Mouse (Mus musculus) midbrain, postnatal 0 days (tissue): ENCODE measurements around the gene Parp1. TPM values are rescaled to one million over a fixed set of nuclear protein-coding genes. Genes with fewer than 3 reads are reported as not detected.

Source experiments
- ATAC-seq: fragments of 200-750 bp; cut with Nextera tagmentation; 2 replicates; pipeline ENCODE4 v1.8.0; 2017; ENCODE audit warnings: moderate number of reproducible peaks, mild to moderate bottlenecking, moderate TSS enrichment, moderate library complexity; ENCODE audit not compliant: low FRiP score
- DNase-seq: peaks from one replicate; pipeline ENCODE4 v3.0.0-alpha.2; 2015; ENCODE audit warnings: low spot score
- H3K27ac ChIP-seq: fragments of 300-500 bp; sonication (generic); 2 replicates; pipeline ENCODE4 v1.5.1; 2014; ENCODE audit warnings: low read depth, mild to moderate bottlenecking, low read length, mixed read lengths
- H3K27me3 ChIP-seq: fragments of 300-500 bp; sonication (generic); 2 replicates; pipeline ENCODE4 v1.6.1; 2014; ENCODE audit warnings: low read length, control low read depth, mixed read lengths; ENCODE audit not compliant: insufficient read depth
- H3K36me3 ChIP-seq: fragments of 300-500 bp; sonication (generic); 2 replicates; pipeline ENCODE4 v1.6.1; 2014; ENCODE audit warnings: low read length, control low read depth, mixed read lengths; ENCODE audit not compliant: insufficient read depth
- H3K4me1 ChIP-seq: fragments of 300-500 bp; sonication (generic); 2 replicates; pipeline ENCODE4 v1.6.1; 2014; ENCODE audit warnings: mild to moderate bottlenecking, control low read depth, antibody characterized with exemption, low read length, mixed read lengths; ENCODE audit not compliant: insufficient read depth
- H3K4me2 ChIP-seq: fragments of 300-500 bp; sonication (generic); 2 replicates; pipeline ENCODE4 v1.6.1; 2014; ENCODE audit warnings: low read depth, mild to moderate bottlenecking, low read length, mixed read lengths; ENCODE audit not compliant: poor library complexity, severe bottlenecking
- H3K4me3 ChIP-seq: fragments of 300-500 bp; sonication (generic); 2 replicates; pipeline ENCODE4 v1.5.1; 2014; ENCODE audit warnings: low read depth, mild to moderate bottlenecking, low read length, moderate library complexity
- H3K9ac ChIP-seq: fragments of 300-500 bp; sonication (generic); replicated peaks from 2 replicates; pipeline ENCODE4 v1.6.1; 2014; ENCODE audit warnings: mild to moderate bottlenecking, low read length, moderate library complexity, mixed read lengths; ENCODE audit not compliant: poor library complexity, severe bottlenecking
- H3K9me3 ChIP-seq: fragments of 300-500 bp; sonication (generic); 2 replicates; pipeline ENCODE4 v1.6.1; 2016; ENCODE audit warnings: low read length, control low read depth
- CTCF ChIP-seq: IDR thresholded peaks from 2 replicates; pipeline ENCODE4 v1.5.1; 2016; ENCODE audit warnings: antibody characterized with exemption, mild to moderate bottlenecking
- WGBS: fragments of 180-500 bp; shearing (Covaris S2); extraction: QIAGEN DNeasy Blood & Tissue Kit; methylation state at CpG from one replicate; pipeline ENCODE4 v1.1.7; 2014; 5-methylcytosine and 5-hydroxymethylcytosine counted together
- polyA plus RNA-seq: library from polyadenylated mRNA; unstranded; fragments of >200 nt; fragmentation: Nextera tagmentation; extraction: Ambion mirVana; gene quantifications from 2 replicates; pipeline ENCODE4 v1.2.1, GENCODE M21; 2015
- total RNA-seq: library from RNA; depleted of rRNA; stranded (reverse); fragments of >200 nt; gene quantifications from 2 replicates; pipeline ENCODE4 v1.2.3, GENCODE M21; 2014; rRNA removed

Gene Parp1
- 65.9 and 66.3 TPM in 2 replicates for total RNA-seq
- polyA plus RNA-seq = 43.0 and 43.2 TPM in 2 replicates

DNA sequence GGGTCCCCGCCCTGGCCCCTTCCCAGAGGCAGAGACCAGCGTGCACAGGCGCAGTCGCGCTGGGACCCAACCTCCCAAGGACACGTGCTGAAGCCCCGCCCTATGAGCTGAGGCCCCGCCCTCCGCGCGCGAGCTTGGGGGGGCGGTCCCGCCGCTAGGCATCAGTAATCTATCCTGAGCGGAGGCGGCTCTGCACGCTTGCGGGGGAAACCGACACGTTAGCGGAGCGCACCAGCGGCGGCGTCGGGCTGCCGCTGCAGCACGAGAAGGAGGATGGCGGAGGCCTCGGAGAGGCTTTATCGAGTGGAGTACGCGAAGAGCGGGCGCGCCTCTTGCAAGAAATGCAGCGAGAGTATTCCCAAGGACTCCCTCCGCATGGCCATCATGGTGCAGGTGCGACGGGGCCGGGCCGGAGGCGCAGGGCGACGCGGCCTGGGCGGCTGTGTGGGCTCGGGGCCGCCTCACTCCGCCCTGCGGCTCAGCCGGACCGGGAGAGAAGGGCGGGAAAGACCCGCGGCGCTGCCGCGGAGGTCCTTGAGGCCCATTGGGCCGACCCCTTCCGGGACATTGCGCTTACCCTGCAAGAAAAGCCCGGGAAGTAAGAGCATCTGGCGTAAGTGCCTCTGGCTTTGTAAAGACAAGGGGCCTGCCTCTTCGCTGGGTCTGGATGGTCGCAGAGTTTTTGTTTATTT is at the start of gene Parp1:
Gene Parp1 (plus strand): TSS at position 164 of the 692 bp plus-strand sequence.
- peak within 1 kb of the TSS; percentile 90 for H3K4me2 ChIP-seq
- no peak for TF ChIP-seq CTCF
- no peaks in the 10 kb centered on the region for H3K9me3 ChIP-seq
- WGBS = under 1% methylated on average over 66 of the region's 67 CpGs
- H3K9ac ChIP-seq = peak within 1 kb of the TSS; percentile 91
- H3K4me3 ChIP-seq = peak within 1 kb of the TSS; percentile 95
- ATAC-seq (peak; percentile 96), DNase-seq (peak; percentile 96)
- peaks cover 8% of the 10 kb centered on the region; the same call in 1 of the 2 replicates for H3K36me3 ChIP-seq
- no peaks in the 10 kb centered on the region for H3K27me3 ChIP-seq
- H3K27ac ChIP-seq = peak within 1 kb of the TSS; percentile 90
- peaks cover 11% of the 10 kb centered on the region; the same call in 1 of the 2 replicates for H3K4me1 ChIP-seq

DNA sequence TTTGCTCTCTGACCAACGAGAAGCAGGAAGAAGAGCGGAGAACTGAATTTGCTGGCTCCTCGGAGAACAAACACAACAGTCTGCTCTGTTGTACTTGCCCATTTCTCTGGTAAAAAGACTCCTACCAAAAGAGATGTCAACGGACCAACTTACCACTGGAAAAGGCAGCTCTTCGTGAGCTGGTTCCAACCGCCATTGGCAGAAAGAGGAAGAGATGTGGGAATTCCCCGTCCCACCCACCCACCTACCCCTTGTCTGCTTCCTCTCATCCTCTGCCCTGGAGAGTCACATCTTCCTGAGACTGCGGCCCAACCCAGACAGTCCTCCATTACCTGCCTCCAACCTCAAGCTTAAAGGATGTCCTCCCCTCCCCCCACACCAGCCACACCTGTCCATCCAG is 49.2 kb upstream of the Parp1 start:
- Histone ChIP-seq H3K9me3 (no peaks in the 10 kb centered on the region), H3K4me2 (no peak overlapping the region), H3K27me3 (no peaks in the 10 kb centered on the region; the same call in 1 of the 2 replicates), H3K27ac (no peak overlapping the region), H3K4me1 (no peaks in the 10 kb centered on the region), H3K4me3 (no peak overlapping the region), H3K36me3 (no peaks in the 10 kb centered on the region), H3K9ac (no peak overlapping the region)
- ATAC-seq = no peak
- 93% methylated on average over 8 of the region's 8 CpGs for WGBS
- DNase-seq = no peak
- no peak for TF ChIP-seq CTCF

DNA sequence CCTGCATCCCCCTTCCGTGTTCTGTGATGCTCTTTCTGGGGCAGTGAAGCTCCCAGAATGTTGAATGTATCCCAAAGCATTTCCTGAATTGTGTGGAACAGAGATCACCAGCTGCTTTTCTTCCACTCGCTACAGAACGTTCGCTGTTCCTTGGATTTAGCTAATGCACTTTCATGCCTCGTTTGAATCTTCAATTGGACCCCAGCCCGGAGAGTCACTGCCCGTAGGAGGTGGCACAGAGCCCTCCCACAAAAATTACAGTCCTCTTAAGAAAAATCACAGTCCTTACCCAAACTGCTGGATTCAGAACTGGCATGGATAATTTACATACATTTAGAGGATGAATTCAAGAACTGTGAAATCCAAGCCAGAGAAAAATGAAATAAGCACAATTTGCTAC is 48.5 kb upstream of the Parp1 start:
- Histone ChIP-seq H3K9ac (no peak overlapping the region), H3K4me1 (no peaks in the 10 kb centered on the region), H3K4me3 (no peak overlapping the region), H3K9me3 (no peaks in the 10 kb centered on the region), H3K27ac (no peak overlapping the region), H3K27me3 (no peaks in the 10 kb centered on the region; the same call in 1 of the 2 replicates), H3K4me2 (no peak overlapping the region), H3K36me3 (no peaks in the 10 kb centered on the region)
- no peak for TF ChIP-seq CTCF
- DNase-seq (peak; percentile 54), ATAC-seq (no peak)
- 27% methylated on average over 7 of the region's 7 CpGs for WGBS

DNA sequence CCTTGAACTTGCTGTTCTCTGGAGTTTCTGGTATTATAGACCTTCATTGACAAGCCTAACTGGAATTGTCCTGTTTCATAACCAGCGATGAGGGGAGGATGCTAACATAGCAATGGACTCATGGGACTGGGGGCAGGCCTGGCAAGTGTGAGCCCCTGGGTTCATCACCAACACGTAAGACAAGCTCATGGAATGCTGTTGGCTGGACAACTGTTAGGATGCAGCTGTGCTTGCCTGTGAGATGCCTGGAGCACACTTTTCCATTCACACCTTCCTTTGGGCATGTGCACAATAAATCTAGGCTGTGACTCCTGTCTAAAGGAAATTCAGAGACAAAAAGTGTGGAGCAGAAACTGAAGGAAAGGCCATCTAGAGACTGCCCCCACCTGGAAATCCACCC is 45.4 kb upstream of the Parp1 start:
- Histone ChIP-seq H3K27me3 (no peaks in the 10 kb centered on the region), H3K27ac (no peak overlapping the region), H3K36me3 (no peaks in the 10 kb centered on the region), H3K4me3 (no peak overlapping the region), H3K9me3 (no peaks in the 10 kb centered on the region), H3K4me1 (no peaks in the 10 kb centered on the region), H3K4me2 (no peak overlapping the region), H3K9ac (no peak overlapping the region)
- DNase-seq (no peak), ATAC-seq (no peak)
- 92% methylated on average over 2 of the region's 2 CpGs for WGBS
- no peak for TF ChIP-seq CTCF

DNA sequence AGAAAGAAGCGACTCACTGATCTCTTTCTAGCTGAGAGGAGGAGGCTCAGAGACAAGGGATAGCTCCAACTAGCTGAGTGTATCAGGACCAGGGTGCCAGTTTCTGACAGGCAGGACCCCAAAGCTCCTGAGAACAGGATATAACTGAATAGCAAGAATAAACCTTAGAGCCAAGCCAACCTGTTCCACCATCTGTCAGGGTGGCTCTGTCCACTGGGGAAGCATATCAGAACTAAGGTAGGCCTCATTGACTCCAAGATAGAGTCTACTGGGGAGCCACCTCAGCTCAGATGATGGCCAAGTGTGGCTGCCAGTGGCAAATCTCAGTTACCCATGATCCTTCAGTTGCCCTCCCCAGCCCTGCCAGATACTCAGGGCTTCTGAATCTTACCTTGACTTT is 43.4 kb upstream of the Parp1 start:
- H3K4me3 ChIP-seq = no peak overlapping the region
- DNase-seq = no peak
- no peak for TF ChIP-seq CTCF
- H3K9ac ChIP-seq = no peak overlapping the region
- no peaks in the 10 kb centered on the region for H3K9me3 ChIP-seq
- H3K4me2 ChIP-seq = no peak overlapping the region
- no peaks in the 10 kb centered on the region for H3K27me3 ChIP-seq
- no peak for ATAC-seq
- no peaks in the 10 kb centered on the region for H3K4me1 ChIP-seq
- no peak overlapping the region for H3K27ac ChIP-seq
- 76% methylated on average over 1 of the region's 1 CpGs for WGBS
- H3K36me3 ChIP-seq = no peaks in the 10 kb centered on the region

DNA sequence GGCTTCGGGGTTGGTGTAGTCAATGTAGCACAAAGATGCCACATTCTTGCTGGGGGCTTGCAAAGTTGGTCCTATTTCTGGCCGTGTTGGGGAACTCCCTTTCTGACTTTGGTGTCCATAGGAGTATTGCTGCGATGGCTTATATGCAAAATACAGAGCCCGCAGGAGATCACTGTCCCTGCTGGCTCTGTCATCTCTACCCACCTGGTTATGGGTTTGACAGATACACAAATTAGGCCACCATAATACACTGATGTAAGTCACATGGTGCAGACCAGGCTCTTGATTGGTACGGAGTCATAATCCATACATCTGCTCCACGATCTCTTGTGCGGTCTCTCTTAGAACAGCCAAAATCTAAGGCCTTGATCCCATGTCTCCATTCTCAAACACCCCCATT is 38.9 kb upstream of the Parp1 start:
- Histone ChIP-seq H3K27me3 (no peaks in the 10 kb centered on the region), H3K9ac (no peak overlapping the region), H3K9me3 (no peaks in the 10 kb centered on the region), H3K4me1 (no peaks in the 10 kb centered on the region), H3K4me3 (no peak overlapping the region), H3K4me2 (no peak overlapping the region), H3K36me3 (no peaks in the 10 kb centered on the region), H3K27ac (no peak overlapping the region)
- WGBS = 95% methylated on average over 7 of the region's 7 CpGs
- no peak for TF ChIP-seq CTCF
- DNase-seq (no peak), ATAC-seq (no peak)
